Mouse (Mus musculus) ovary, postnatal 14 days (tissue): ENCODE results near the gene Mymx.

Source experiments
- DNase-seq: peaks from one replicate; pipeline ENCODE4 v3.0.0; 2022; ENCODE audit warnings: low spot score

Gene Mymx

GRCm38 (mm10) chr17:45569999-45570398 is 31.9 kb downstream of the Mymx start:
- DNase-seq, result no peak

GRCm38 (mm10) chr17:45568990-45569389 is 32.9 kb downstream of the Mymx start:
- no peak for DNase-seq

- no peak for DNase-seq
These were observed 34.7 kb downstream of the Mymx start for GRCm38 (mm10) chr17:45567162-45567601.

GRCm38 (mm10) chr17:45566360-45567161 is 35.3 kb downstream of the Mymx start:
- DNase-seq, result no peak

- DNase-seq, result no peak
These were observed 35.9 kb downstream of the Mymx start for GRCm38 (mm10) chr17:45566031-45566359.

- no peak for DNase-seq
These were observed 36.8 kb downstream of the Mymx start for GRCm38 (mm10) chr17:45565103-45565502.

GRCm38 (mm10) chr17:45564531-45565084 is 37.3 kb downstream of the Mymx start:
- DNase-seq, result no peak

GRCm38 (mm10) chr17:45563655-45564530 is 38.0 kb downstream of the Mymx start, which contains the start of gene Slc35b2:
Gene Slc35b2 (plus strand): TSS chr17:45563874.
- DNase-seq, result peak; percentile 93

- DNase-seq, result no peak
These were observed 38.7 kb downstream of the Mymx start for GRCm38 (mm10) chr17:45563216-45563615.

- DNase-seq, result no peak
These were observed 42.0 kb downstream of the Mymx start for GRCm38 (mm10) chr17:45559732-45560525.

- no peak for DNase-seq
These were observed 43.7 kb downstream of the Mymx start for GRCm38 (mm10) chr17:45557998-45558862.

GRCm38 (mm10) chr17:45557246-45557824 is 44.6 kb downstream of the Mymx start:
- no peak for DNase-seq

GRCm38 (mm10) chr17:45556514-45557245 is 45.2 kb downstream of the Mymx start:
- no peak for DNase-seq

- DNase-seq, result no peak
These were observed 45.8 kb downstream of the Mymx start for GRCm38 (mm10) chr17:45556107-45556489.

- DNase-seq, result peak; percentile 90
These were observed 46.3 kb downstream of the Mymx start, which contains the start of gene Nfkbie for GRCm38 (mm10) chr17:45555452-45556106. Gene Nfkbie (plus strand): TSS chr17:45555703.

- DNase-seq, result no peak
These were observed 47.5 kb downstream of the Mymx start for GRCm38 (mm10) chr17:45554420-45554819.

GRCm38 (mm10) chr17:45553065-45553464 is 48.8 kb downstream of the Mymx start:
- DNase-seq, result no peak

GRCm38 (mm10) chr17:45551816-45552451 is 50.0 kb downstream of the Mymx start:
- peak; percentile 63 for DNase-seq
